Mouse (Mus musculus) gastrocnemius, adult 2 months (tissue): ENCODE measurements around the gene Uri1. TPM values are rescaled to one million over a fixed set of nuclear protein-coding genes. Genes with fewer than 3 reads are reported as not detected.

ENCODE experiments used
- DNase-seq: peaks from one replicate; pipeline ENCODE4 v3.0.0; 2022
- H3K27ac ChIP-seq: fragments of 200-600 bp; 2 replicates; pipeline ENCODE4 v1.8.1; 2022; ENCODE audit warnings: mild to moderate bottlenecking
- H3K4me3 ChIP-seq: fragments of 200-600 bp; 2 replicates; pipeline ENCODE4 v1.8.1; 2022; ENCODE audit warnings: mild to moderate bottlenecking, moderate library complexity
- CTCF ChIP-seq: fragments of 200-600 bp; IDR thresholded peaks from 2 replicates; pipeline ENCODE4 v1.8.1; 2022; ENCODE audit warnings: antibody characterized with exemption, mild to moderate bottlenecking, moderate library complexity
- intact Hi-C: fragments of 180-260 bp; cut with DNase I; formaldehyde crosslinking; loops from one replicate; pipeline ENCODE4 v1.15.1; 2025
- total RNA-seq, 2 experiments: library from RNA; stranded (reverse); gene quantifications; 2 replicates each; pipeline ENCODE4 v1.2.3; 2021

Uri1 gene
- total RNA-seq, 2 experiments from 2014 or later, result 23.5 to 30.6 TPM

DNA sequence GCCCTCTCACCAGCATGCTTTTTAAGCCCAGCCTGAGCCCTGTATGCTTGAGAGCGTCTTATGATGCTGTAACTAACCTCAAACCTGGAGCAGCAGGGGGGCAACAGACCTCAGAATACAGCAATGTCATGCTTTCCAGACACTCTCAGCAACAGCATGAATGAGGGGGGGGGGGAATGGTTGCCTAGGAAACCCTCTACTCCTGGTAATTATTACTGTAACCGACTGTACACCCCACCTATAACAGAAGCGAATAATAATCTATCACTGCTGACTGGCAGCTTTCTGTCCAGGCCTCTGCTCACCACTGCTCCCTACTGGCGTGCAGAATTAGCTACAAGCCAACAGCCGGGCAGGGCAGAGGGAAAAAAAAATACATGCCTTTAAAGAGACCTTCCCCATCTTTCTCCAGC, 88.6 kb downstream of the Uri1 start:
- intact Hi-C loops, result loop anchor here (2.0 kb wide), 1 partner anchor 560 kb away; no protein-coding TSS in a partner anchor
- no peak overlapping the region for H3K4me3 ChIP-seq
- DNase-seq, result peak; percentile 30
- peak; percentile 67 for TF ChIP-seq CTCF
- H3K27ac ChIP-seq, result no peak overlapping the region

DNA sequence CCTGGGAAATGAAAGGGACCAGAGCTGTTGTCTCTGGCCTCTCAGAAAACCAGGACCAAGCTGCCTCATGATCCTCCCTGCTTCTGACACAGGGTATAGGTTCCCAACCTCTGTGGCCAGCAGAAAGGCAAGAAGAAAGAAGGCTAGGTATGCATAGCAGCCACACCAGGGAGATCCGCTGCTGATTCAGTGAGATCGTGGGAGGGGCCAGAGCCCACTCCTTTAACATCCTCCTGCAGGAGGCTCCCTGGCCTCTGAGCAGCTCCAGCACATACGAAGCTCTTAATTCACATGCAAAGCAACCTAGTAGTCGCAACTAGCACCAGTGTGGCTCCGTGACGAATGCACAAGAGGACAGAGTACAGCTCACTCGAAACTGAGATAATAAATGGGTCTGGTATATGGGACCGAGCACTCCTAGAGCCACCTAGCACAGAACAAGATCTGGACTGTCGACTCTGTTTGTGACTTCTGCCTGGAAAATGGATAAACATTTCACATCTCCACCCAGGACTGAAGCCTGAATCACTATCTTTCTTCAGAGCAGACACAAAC, 89.5 kb downstream of the Uri1 start:
- intact Hi-C loops, result loop anchor here (2.0 kb wide), 1 partner anchor 559 kb away; no protein-coding TSS in a partner anchor
- no peak overlapping the region for H3K4me3 ChIP-seq
- TF ChIP-seq CTCF, result no peak
- no peak overlapping the region for H3K27ac ChIP-seq
- no peak for DNase-seq

DNA sequence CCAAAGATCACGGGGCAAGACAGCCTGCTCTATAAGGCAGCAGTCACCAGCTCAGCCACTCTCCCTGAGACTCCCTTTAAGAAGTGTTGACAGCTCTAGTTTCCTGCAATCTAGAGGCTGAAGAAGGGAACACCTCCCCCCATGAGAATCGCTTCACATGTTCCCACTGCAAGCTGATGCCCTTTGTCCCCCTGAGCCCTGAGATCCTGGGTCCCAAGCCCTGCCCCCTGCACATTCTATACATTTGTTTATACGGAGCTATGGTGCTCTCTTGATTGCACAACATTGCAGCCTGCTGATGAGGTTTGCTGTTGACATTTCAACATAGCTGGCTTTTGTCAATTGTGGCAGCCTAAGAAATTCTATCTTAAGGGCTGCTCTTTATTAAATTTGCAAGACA, 91.7 kb downstream of the Uri1 start:
- DNase-seq, result no peak
- intact Hi-C loops, result no loop called here
- no peak for TF ChIP-seq CTCF
- Histone ChIP-seq H3K4me3 (no peak overlapping the region), H3K27ac (no peak overlapping the region)

DNA sequence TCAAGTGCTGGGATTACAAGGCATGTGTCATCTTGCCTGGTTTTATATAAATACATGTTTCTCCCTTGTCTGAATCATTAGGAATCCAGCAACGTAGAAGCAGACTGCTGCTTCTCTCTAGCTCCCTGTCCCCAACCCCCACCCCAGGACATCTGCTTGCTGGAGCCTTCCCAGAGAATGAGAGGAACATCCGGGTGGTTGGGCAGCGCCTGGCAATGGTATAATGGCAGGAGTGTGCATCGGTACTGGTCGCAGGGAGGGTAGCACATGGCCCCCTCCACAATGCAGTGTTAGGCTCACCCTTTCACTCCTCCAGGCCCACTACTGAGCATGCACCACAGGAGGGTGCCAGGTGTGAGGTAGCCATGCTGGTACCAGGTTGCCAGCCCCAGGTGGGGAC, 93.6 kb downstream of the Uri1 start:
- no peak overlapping the region for H3K4me3 ChIP-seq
- no peak overlapping the region for H3K27ac ChIP-seq
- intact Hi-C loops, result no loop called here
- DNase-seq, result no peak
- no peak for TF ChIP-seq CTCF

DNA sequence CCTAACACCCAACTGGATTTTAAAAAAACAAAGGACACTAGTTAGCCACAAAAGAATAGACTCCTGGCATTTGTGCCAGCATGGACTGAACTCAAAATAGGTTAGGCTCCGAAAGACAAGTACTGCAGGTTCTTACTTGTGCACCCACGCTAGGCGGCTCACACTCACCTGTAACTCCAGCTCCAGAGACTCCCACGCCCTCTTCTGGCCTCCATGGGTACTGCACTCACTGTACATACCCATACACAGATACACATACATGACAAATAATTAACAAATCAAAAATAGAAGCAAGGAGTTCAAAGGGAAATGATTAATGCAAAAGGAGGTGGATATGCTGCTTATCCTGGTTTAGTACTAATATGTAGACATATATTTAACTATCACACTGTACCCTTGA, 100.4 kb downstream of the Uri1 start:
- no peak overlapping the region for H3K4me3 ChIP-seq
- H3K27ac ChIP-seq, result no peak overlapping the region
- DNase-seq, result no peak
- intact Hi-C loops, result no loop called here
- TF ChIP-seq CTCF, result peak; percentile 16; the same call in 1 of the 2 replicates

DNA sequence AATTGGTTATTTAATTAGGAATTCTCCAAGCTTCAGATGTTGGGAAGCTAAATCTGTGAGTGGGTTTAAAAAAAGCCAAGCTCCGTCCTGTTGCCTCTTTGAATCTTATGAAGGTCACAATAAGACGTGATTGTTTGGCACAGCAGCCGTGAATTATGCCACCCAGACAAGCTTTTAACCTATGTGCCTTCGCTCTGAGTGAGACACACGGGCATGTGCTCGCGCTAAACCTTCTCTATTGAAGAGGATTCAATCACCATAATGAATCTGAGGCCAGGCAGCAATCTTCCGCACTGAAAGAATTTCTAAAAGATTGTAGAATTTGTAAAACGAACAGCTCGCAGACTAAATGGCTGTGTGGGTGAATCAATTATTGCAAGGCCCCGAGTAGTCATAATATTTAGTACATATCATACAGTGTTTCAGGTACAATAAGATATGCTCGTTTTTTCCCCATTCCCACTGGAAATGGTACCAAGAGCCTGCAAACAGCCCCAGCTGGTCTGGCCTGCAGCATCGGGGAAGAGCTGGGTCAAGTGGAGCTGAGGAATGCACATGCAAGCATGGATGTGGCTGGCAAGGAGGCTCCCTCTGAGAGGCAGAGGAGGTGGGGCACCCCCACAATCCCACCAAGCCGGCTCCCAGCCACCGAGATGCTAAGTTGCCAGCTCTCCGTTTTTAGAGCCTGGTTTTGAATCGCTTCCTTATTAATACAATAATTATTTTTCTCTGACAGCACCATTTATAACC, 101.5 kb downstream of the Uri1 start:
- TF ChIP-seq CTCF, result no peak
- Histone ChIP-seq H3K4me3 (no peak overlapping the region), H3K27ac (no peak overlapping the region)
- DNase-seq, result no peak
- intact Hi-C loops, result no loop called here

DNA sequence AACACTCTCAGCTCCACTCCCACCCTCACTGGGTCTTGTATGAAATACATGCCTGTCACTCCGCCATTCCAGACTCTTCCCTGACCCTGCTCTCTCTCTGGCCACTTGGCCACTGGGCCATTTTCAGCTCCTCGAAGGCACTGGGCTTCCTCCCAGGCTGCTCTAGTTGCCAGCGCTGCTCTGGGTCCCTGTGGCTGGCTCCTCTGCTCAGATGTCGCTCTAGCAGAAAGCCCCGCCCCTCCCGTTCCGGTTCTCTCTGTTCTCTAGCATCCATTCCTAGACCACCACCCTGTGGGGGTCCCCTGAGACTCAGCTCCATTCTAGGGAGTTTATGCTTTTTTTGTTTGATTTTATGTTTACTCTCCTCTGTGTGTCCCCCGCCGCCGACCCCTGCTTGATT, 104.4 kb downstream of the Uri1 start:
- TF ChIP-seq CTCF, result no peak
- DNase-seq, result peak; percentile 40
- Histone ChIP-seq H3K4me3 (no peak overlapping the region), H3K27ac (no peak overlapping the region)
- intact Hi-C loops, result no loop called here

DNA sequence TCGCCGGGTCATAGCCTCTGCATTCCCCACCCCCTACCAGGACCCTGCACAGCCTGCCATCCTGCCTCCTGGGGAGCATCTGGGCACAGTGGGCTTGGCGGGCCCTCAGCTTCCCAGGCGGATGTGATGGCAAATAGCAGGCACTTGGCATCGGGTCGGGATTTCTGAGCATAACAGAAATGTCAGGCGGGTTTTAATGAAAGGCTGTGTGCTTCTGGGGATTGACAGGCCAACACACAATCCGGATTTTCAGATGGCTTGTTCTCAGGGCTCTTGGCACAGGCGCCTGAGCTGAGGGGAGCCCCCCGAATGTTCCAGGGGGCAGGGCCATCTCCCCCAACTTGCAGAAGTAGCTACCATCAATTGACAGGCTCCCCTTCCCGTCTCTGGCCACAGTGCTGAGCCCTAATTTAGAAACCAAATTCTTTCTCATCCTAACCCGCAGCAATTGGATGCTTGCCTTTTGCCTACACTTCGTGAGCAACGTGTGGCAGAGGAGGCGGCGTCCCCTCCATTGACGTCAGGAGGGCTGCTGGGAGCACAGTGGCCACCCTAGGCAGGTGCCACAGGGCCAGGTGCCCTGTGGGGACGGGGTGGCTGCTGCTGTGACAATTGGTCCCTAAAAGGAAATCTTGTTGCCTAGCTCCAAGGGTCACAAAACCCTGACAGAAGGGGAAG, 106.5 kb downstream of the Uri1 start:
- TF ChIP-seq CTCF, result no peak
- no peak for DNase-seq
- intact Hi-C loops, result no loop called here
- no peak overlapping the region for H3K4me3 ChIP-seq
- no peak overlapping the region for H3K27ac ChIP-seq

DNA sequence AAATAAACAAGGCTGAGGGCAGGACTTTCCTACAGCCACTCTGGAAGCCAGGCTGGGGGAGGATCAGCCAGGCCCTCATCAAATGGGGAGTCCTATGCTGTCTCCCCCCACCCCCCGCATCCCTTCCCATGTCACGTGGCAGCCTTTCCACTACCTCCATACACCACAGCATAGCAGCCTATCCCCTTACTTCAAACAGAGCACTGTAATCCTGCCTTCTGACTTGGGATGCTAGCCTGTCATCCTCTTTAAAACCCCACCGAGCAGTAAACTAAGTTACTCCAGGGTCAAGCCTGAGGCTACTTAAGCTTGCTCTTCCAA, 111.6 kb downstream of the Uri1 start:
- Histone ChIP-seq H3K27ac (no peak overlapping the region), H3K4me3 (no peak overlapping the region)
- intact Hi-C loops, result no loop called here
- DNase-seq, result no peak
- TF ChIP-seq CTCF, result no peak

DNA sequence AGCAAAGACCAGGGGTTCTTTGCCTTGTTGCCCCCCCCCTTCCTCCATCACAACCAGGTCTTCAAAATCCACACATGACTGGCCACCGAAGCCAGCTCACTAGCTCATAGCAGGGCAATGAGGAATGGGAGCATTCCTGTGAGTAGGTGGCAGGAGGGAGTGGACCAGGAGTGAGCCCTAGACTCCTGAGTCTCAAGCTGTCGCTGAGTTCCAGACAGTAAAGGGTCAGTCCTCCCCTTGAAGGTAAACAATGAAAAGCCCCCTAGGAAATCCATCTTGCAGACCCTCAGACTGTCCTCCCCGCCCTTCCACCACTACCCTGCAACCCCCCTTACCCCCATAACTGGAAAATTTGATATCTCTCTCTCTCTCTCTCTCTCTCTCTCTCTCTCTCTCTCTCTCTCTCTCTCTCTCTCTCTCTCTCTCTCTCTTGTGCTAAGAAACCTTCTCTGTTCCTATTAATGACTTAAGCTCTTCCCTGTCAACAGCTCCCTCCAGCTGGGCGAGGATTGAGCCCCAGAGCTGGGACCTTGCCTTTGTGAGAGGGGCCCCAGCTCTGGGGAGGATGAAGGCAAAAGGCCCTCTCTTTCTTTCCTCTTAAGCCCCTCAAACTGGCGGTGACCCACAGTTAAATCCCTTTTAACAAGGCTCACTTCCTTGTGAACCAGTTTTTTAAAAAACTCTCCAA, 112.1 kb downstream of the Uri1 start:
- intact Hi-C loops, result no loop called here

DNA sequence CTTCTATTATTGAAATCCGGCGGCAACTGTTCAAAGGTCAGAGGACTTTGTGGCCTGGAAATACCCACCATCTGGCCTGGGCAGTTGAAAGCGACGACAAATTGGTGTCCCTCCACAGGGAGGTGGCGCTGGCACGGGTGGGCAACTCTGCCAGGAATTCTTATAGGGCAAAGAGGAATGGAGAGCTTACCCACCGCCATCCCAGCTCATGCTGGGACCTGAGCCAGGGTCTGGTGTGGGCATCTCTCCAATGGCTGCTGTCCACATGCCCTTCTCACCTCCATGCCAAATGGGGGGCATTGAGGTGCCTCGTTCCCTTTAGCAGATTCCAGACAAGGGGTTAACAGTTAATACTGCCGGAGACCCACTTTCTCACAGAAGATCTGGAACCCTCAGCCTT, 113.2 kb downstream of the Uri1 start:
- no peak overlapping the region for H3K4me3 ChIP-seq
- H3K27ac ChIP-seq, result no peak overlapping the region
- no peak for TF ChIP-seq CTCF
- intact Hi-C loops, result no loop called here
- DNase-seq, result no peak

More for the DNA sequence above, 112.1 kb downstream of the Uri1 start:
- Histone ChIP-seq H3K27ac (no peak overlapping the region), H3K4me3 (no peak overlapping the region)
- DNase-seq, result no peak
- TF ChIP-seq CTCF, result no peak

Other genes starting within 250 kb of the Uri1 start
- gene Zfp536, start 249.9 kb downstream of the Uri1 start, total RNA-seq, result 1 to 10 TPM in 1 of 2 experiments, under 1 TPM in 1; 0.61 to 1.2 TPM
- under 1 TPM; 0.20 to 0.28 TPM for gene Ccne1, start 84.0 kb upstream of the Uri1 start, total RNA-seq
- 10 to 100 TPM; 23.4 to 31.9 TPM for gene 1600014C10Rik, start 159.7 kb upstream of the Uri1 start, total RNA-seq
- 10 to 100 TPM in 1 of 2 experiments, 1 to 10 TPM in 1; 6.6 to 15.0 TPM for gene Plekhf1, start 204.5 kb upstream of the Uri1 start, total RNA-seq
- gene Pop4, start 247.9 kb upstream of the Uri1 start, total RNA-seq, result 1 to 10 TPM; 8.3 to 8.4 TPM